In genomic region chr12:44330216-44330719, GRCm38 (mm10) we compare ENCODE assay signal across 8 mouse cellular contexts. TPM values are rescaled to one million over a fixed set of nuclear protein-coding genes. Genes with fewer than 3 reads are reported as not detected.
DNase-seq lines count a peak whose midpoint lies in the region; ATAC-seq and TF ChIP-seq lines count a peak whose summit lies in the region.

No protein-coding gene starts in this region.

- WGBS in heart, postnatal 0 days, result 6% methylated on average over 9 of the region's 9 CpGs
- 1% methylated on average over 9 of the region's 9 CpGs for whole genome bisulfite sequencing in embryonic facial prominence, embryonic 15.5 days
- 5% methylated on average over 9 of the region's 9 CpGs for WGBS in liver, embryonic 12.5 days (ENCODE audit: insufficient replicate concordance)

- no peak for TF ChIP-seq EP300 in heart, postnatal 0 days (IDR thresholded peaks at IDR 0.05; ENCODE audit: low read depth)

- DNase-seq in heart, postnatal 0 days (ENCODE audit: low spot score), result no peak
- no peak for DNase-seq in heart, adult 11 months
- peak; percentile 22 for DNase-seq in R1 (ENCODE audit: low read depth, low spot score)
- no peak for DNase-seq in adrenal gland, postnatal 10 days
- no peak for DNase-seq in B cell, adult 2 months
- no peak for DNase-seq in right cerebral cortex, postnatal 25 days

- no peaks in the 10 kb centered on the region for H3K36me3 ChIP-seq in heart, postnatal 0 days (replicated peaks; ENCODE audit: control insufficient read depth, insufficient read depth, low read length)
- no peaks in the 10 kb centered on the region for H3K36me3 ChIP-seq in embryonic facial prominence, embryonic 15.5 days
- H3K36me3 ChIP-seq in liver, embryonic 12.5 days, result no peaks in the 10 kb centered on the region

- peak overlapping the region; percentile 59 for H3K4me3 ChIP-seq in heart, postnatal 0 days (ENCODE audit: low read depth, low read length)
- peak overlapping the region; percentile 63 for H3K4me3 ChIP-seq in embryonic facial prominence, embryonic 15.5 days (replicated peaks)
- peak overlapping the region; percentile 52 for H3K4me3 ChIP-seq in liver, embryonic 12.5 days

- TF ChIP-seq CTCF in heart, postnatal 0 days (IDR thresholded peaks at IDR 0.05; ENCODE audit: low read depth), result no peak

- no peaks in the 10 kb centered on the region for H3K9me3 ChIP-seq in heart, postnatal 0 days (replicated peaks; ENCODE audit: control insufficient read depth, low read length)
- H3K9me3 ChIP-seq in embryonic facial prominence, embryonic 15.5 days (replicated peaks), result no peaks in the 10 kb centered on the region
- no peaks in the 10 kb centered on the region for H3K9me3 ChIP-seq in liver, embryonic 12.5 days (replicated peaks)

- H3K4me2 ChIP-seq in heart, postnatal 0 days (ENCODE audit: low read depth, low read length), result peak overlapping the region; percentile 92
- peak overlapping the region; percentile 98 for H3K4me2 ChIP-seq in embryonic facial prominence, embryonic 15.5 days (replicated peaks)
- H3K4me2 ChIP-seq in liver, embryonic 12.5 days, result peak overlapping the region; percentile 72

- H3K27ac ChIP-seq in heart, postnatal 0 days (ENCODE audit: low read depth), result no peak overlapping the region
- no peak overlapping the region for H3K27ac ChIP-seq in embryonic facial prominence, embryonic 15.5 days (replicated peaks)
- H3K27ac ChIP-seq in liver, embryonic 12.5 days, result no peak overlapping the region

- no peak overlapping the region for H3K9ac ChIP-seq in heart, postnatal 0 days (replicated peaks; ENCODE audit: low read depth, low read length)
- no peak overlapping the region for H3K9ac ChIP-seq in embryonic facial prominence, embryonic 15.5 days
- H3K9ac ChIP-seq in liver, embryonic 12.5 days, result no peak overlapping the region

- peaks cover 9% of the 10 kb centered on the region; the same call in 1 of the 2 replicates for H3K4me1 ChIP-seq in heart, postnatal 0 days (ENCODE audit: control insufficient read depth, insufficient read depth)
- H3K4me1 ChIP-seq in embryonic facial prominence, embryonic 15.5 days, result peaks cover 13% of the 10 kb centered on the region
- H3K4me1 ChIP-seq in liver, embryonic 12.5 days, result peaks cover 5% of the 10 kb centered on the region; the same call in 1 of the 2 replicates

- no peak for ATAC-seq in heart, postnatal 0 days (ENCODE audit: insufficient read depth, low read depth)
- ATAC-seq in embryonic facial prominence, embryonic 15.5 days (ENCODE audit: insufficient number of reproducible peaks, low FRiP score, low TSS enrichment, low read depth), result no peak
- ATAC-seq in liver, embryonic 12.5 days, result no peak

- H3K27me3 ChIP-seq in heart, postnatal 0 days (ENCODE audit: control insufficient read depth, insufficient read depth, low read length), result peaks cover 23% of the 10 kb centered on the region
- peaks cover 24% of the 10 kb centered on the region for H3K27me3 ChIP-seq in embryonic facial prominence, embryonic 15.5 days
- H3K27me3 ChIP-seq in liver, embryonic 12.5 days (replicated peaks), result peaks cover 51% of the 10 kb centered on the region

RNA-seq across cellular contexts. Expression of gene Nrcam, which starts 1.6 kb away (rescaled TPM):
- total RNA-seq in heart, postnatal 0 days (2014; rRNA removed; ENCODE audit: low replicate concordance), result 5.0 TPM in 1 of 2 replicates, not detected in the other
- polyA plus RNA-seq in heart, postnatal 0 days (2015; fragmentation: Nextera tagmentation; extraction: Ambion mirVana), result 0.14 and 0.20 TPM in 2 replicates
- polyA plus RNA-seq in embryonic facial prominence, embryonic 15.5 days (2015; fragmentation: Nextera tagmentation; extraction: Ambion mirVana), result 3.7 and 5.7 TPM in 2 replicates
- polyA plus RNA-seq in liver, embryonic 12.5 days (2016; fragmentation: Nextera tagmentation; extraction: Ambion mirVana), result 0.31 and 0.42 TPM in 2 replicates
- 10 to 100 TPM in 1 of 2 experiments, 1 to 10 TPM in 1; 5.8 to 12.0 TPM for total RNA-seq in adrenal gland, postnatal 10 days (2021)
